Mouse (Mus musculus): ENCODE results near the gene Krtap19-4. TPM values are rescaled to one million over a fixed set of nuclear protein-coding genes. Genes with fewer than 3 reads are reported as not detected.

The Krtap19-4 gene
- polyA plus RNA-seq, 1 experiment from 2014 or later = not detected

- H3K27me3 ChIP-seq (ENCODE audit: control insufficient read depth, insufficient read depth, low read length) = no peaks in the 10 kb centered on the region
- H3K4me3 ChIP-seq (ENCODE audit: low read depth, low read length) = no peak overlapping the region
- H3K4me1 ChIP-seq (ENCODE audit: control insufficient read depth, insufficient read depth, low read length) = no peaks in the 10 kb centered on the region
- no peaks in the 10 kb centered on the region for H3K9me3 ChIP-seq (replicated peaks; ENCODE audit: control insufficient read depth, low read length)
- no peak overlapping the region for H3K27ac ChIP-seq (ENCODE audit: low read depth, low read length)
- H3K4me2 ChIP-seq = no peak overlapping the region
- no peaks in the 10 kb centered on the region for H3K36me3 ChIP-seq (ENCODE audit: control insufficient read depth, insufficient read depth, low read length)
- no peak for ATAC-seq (replicated peaks; ENCODE audit: insufficient number of reproducible peaks, low FRiP score, low TSS enrichment)
- 81% methylated on average over 4 of the region's 4 CpGs for WGBS (ENCODE audit: insufficient replicate concordance)
- no peak overlapping the region for H3K9ac ChIP-seq (ENCODE audit: low read depth, low read length)
These were observed 36.3 kb downstream of the Krtap19-4 start for GRCm38 (mm10) chr16:88848558-88848957.

- H3K36me3 ChIP-seq (ENCODE audit: control insufficient read depth, insufficient read depth, low read length) = no peaks in the 10 kb centered on the region
- 80% methylated on average over 1 of the region's 1 CpGs for WGBS (ENCODE audit: insufficient replicate concordance)
- H3K9me3 ChIP-seq (replicated peaks; ENCODE audit: control insufficient read depth, low read length) = no peaks in the 10 kb centered on the region
- no peak for ATAC-seq (replicated peaks; ENCODE audit: insufficient number of reproducible peaks, low FRiP score, low TSS enrichment)
- no peak overlapping the region for H3K27ac ChIP-seq (ENCODE audit: low read depth, low read length)
- H3K9ac ChIP-seq (ENCODE audit: low read depth, low read length) = no peak overlapping the region
- H3K4me3 ChIP-seq (ENCODE audit: low read depth, low read length) = no peak overlapping the region
- H3K4me1 ChIP-seq (ENCODE audit: control insufficient read depth, insufficient read depth, low read length) = no peaks in the 10 kb centered on the region
- no peaks in the 10 kb centered on the region for H3K27me3 ChIP-seq (ENCODE audit: control insufficient read depth, insufficient read depth, low read length)
- no peak overlapping the region for H3K4me2 ChIP-seq
These were observed 37.5 kb downstream of the Krtap19-4 start for GRCm38 (mm10) chr16:88847363-88847762.

Other genes starting within 250 kb of the Krtap19-4 start
- not detected in 2 replicates for gene Krtap26-1, start 237.3 kb downstream of the Krtap19-4 start, polyA plus RNA-seq (2014; fragmentation: Nextera tagmentation; extraction: Ambion mirVana)
- not detected in 2 replicates for gene Krtap27-1, start 213.4 kb downstream of the Krtap19-4 start, polyA plus RNA-seq (2014; fragmentation: Nextera tagmentation; extraction: Ambion mirVana)
- gene 2310061N02Rik, start 177.1 kb downstream of the Krtap19-4 start, polyA plus RNA-seq (2014; fragmentation: Nextera tagmentation; extraction: Ambion mirVana) = not detected in 2 replicates
- not detected in 2 replicates for gene Krtap13-1, start 156.2 kb downstream of the Krtap19-4 start, polyA plus RNA-seq (2014; fragmentation: Nextera tagmentation; extraction: Ambion mirVana)
- not detected in 2 replicates for gene Krtap13, start 133.5 kb downstream of the Krtap19-4 start, polyA plus RNA-seq (2014; fragmentation: Nextera tagmentation; extraction: Ambion mirVana)
- not detected in 2 replicates for gene 2310034C09Rik, start 126.2 kb downstream of the Krtap19-4 start, polyA plus RNA-seq (2014; fragmentation: Nextera tagmentation; extraction: Ambion mirVana)
- gene 2310057N15Rik, start 110.9 kb downstream of the Krtap19-4 start, polyA plus RNA-seq (2014; fragmentation: Nextera tagmentation; extraction: Ambion mirVana) = not detected in 2 replicates
- gene Gm5965, start 107.2 kb downstream of the Krtap19-4 start, polyA plus RNA-seq (2014; fragmentation: Nextera tagmentation; extraction: Ambion mirVana) = not detected in 2 replicates
- gene Gm20741, start 72.9 kb downstream of the Krtap19-4 start, polyA plus RNA-seq (2014; fragmentation: Nextera tagmentation; extraction: Ambion mirVana) = not detected in 2 replicates
- gene Krtap15, start 64.9 kb downstream of the Krtap19-4 start, polyA plus RNA-seq (2014; fragmentation: Nextera tagmentation; extraction: Ambion mirVana) = not detected in 2 replicates
- not detected in 2 replicates for gene Krtap14, start 58.9 kb downstream of the Krtap19-4 start, polyA plus RNA-seq (2014; fragmentation: Nextera tagmentation; extraction: Ambion mirVana)
- not detected in 2 replicates for gene Krtap19-1, start 15.7 kb downstream of the Krtap19-4 start, polyA plus RNA-seq (2014; fragmentation: Nextera tagmentation; extraction: Ambion mirVana)
- gene Krtap19-2, start 10.8 kb downstream of the Krtap19-4 start, polyA plus RNA-seq (2014; fragmentation: Nextera tagmentation; extraction: Ambion mirVana) = not detected in 2 replicates
- gene Krtap19-3, start 7.1 kb downstream of the Krtap19-4 start, polyA plus RNA-seq (2014; fragmentation: Nextera tagmentation; extraction: Ambion mirVana) = not detected in 2 replicates
- gene Krtap19-5, start 11.4 kb upstream of the Krtap19-4 start, polyA plus RNA-seq (2014; fragmentation: Nextera tagmentation; extraction: Ambion mirVana) = not detected in 2 replicates
- not detected in 2 replicates for gene Krtap19-9b, start 47.2 kb upstream of the Krtap19-4 start, polyA plus RNA-seq (2014; fragmentation: Nextera tagmentation; extraction: Ambion mirVana)
- not detected in 2 replicates for gene Krtap16-3, start 77.8 kb upstream of the Krtap19-4 start, polyA plus RNA-seq (2014; fragmentation: Nextera tagmentation; extraction: Ambion mirVana)
- not detected in 2 replicates for gene Krtap22-2, start 125.7 kb upstream of the Krtap19-4 start, polyA plus RNA-seq (2014; fragmentation: Nextera tagmentation; extraction: Ambion mirVana)
- not detected in 2 replicates for gene Gm10229, start 130.2 kb upstream of the Krtap19-4 start, polyA plus RNA-seq (2014; fragmentation: Nextera tagmentation; extraction: Ambion mirVana)
- not detected in 2 replicates for gene Krtap6-1, start 146.6 kb upstream of the Krtap19-4 start, polyA plus RNA-seq (2014; fragmentation: Nextera tagmentation; extraction: Ambion mirVana)
- not detected in 2 replicates for gene Gm10228, start 156.4 kb upstream of the Krtap19-4 start, polyA plus RNA-seq (2014; fragmentation: Nextera tagmentation; extraction: Ambion mirVana)
- gene Krtap6-5, start 162.8 kb upstream of the Krtap19-4 start, polyA plus RNA-seq (2014; fragmentation: Nextera tagmentation; extraction: Ambion mirVana) = not detected in 2 replicates
- not detected in 2 replicates for gene 1110025L11Rik, start 178.9 kb upstream of the Krtap19-4 start, polyA plus RNA-seq (2014; fragmentation: Nextera tagmentation; extraction: Ambion mirVana)
- not detected in 2 replicates for gene Krtap6-3, start 198.9 kb upstream of the Krtap19-4 start, polyA plus RNA-seq (2014; fragmentation: Nextera tagmentation; extraction: Ambion mirVana)

Data from heart, embryonic 11.5 days (tissue).